Mouse (Mus musculus): ENCODE measurements around the gene Lzts2.

DNA sequence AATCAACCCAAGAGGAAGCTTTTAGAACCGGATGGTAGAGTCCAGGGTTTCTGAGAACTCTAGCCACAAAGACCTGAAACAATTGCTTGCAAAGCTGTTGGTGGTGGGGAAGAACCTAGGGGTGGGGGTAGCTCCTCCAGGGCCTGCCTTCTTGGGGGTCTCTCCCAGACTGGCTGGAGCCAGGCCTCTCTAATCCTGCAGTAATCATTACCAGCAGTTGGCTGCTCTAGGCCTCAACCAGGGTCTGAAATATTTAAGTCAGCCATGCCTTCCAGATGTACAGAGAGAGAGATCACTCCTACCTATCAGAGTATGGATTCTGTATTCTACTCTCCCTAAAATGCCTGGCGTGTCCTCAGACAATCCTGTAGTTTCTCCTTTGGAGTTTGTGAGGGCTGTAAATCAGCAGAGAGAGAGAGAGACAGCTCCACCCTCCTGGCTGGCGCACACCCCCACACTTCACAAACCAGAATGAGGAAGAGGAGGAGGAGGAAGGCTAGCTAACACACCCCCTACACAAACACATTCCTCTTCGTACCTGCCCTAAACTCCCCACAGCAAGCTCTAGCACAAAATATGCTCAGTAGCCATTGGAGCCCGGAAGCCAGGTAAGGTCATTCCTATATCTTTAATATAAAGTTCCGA, 511 bp upstream of the Lzts2 start:
- TF ChIP-seq CHD2 (IDR thresholded peaks at IDR 0.05; ENCODE audit: low read depth, low read length) = no peak
- TF ChIP-seq MAFK (IDR thresholded peaks at IDR 0.05; ENCODE audit: insufficient read depth, low read depth, low read length) = no peak
- no peak for TF ChIP-seq HCFC1 (IDR thresholded peaks at IDR 0.05; ENCODE audit: borderline replicate concordance, insufficient read depth, low read length)

Measured in ES-E14 (cell line).